Mouse (Mus musculus) embryo, embryonic 11.5 days (tissue): Measurements from ENCODE around the gene Cinp.

Experiments used
- DNase-seq: peaks from one replicate; pipeline ENCODE4 v3.0.0-alpha.2; 2012; ENCODE audit warnings: low read depth, low spot score

Gene Cinp

DNA sequence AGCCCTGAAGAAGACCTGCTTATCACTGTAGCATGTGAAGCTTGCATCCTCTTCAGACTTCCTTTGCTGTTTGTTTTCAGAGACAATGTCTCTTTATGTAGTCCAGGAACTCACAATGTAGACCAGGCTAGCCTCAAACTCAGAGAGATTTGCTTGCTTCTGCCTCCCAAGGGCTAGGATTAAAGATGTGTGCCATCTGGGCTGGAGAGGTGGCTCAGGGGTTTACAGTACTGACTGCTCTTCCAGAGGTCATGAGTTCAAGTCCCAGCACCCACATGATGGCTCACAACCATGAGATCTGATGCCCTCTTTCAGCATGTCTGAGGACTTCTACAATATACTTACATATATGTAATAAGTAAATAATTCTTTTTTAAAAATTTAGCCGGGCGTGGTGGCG lies 53.8 kb downstream of the Cinp start:
- DNase-seq = no peak

DNA sequence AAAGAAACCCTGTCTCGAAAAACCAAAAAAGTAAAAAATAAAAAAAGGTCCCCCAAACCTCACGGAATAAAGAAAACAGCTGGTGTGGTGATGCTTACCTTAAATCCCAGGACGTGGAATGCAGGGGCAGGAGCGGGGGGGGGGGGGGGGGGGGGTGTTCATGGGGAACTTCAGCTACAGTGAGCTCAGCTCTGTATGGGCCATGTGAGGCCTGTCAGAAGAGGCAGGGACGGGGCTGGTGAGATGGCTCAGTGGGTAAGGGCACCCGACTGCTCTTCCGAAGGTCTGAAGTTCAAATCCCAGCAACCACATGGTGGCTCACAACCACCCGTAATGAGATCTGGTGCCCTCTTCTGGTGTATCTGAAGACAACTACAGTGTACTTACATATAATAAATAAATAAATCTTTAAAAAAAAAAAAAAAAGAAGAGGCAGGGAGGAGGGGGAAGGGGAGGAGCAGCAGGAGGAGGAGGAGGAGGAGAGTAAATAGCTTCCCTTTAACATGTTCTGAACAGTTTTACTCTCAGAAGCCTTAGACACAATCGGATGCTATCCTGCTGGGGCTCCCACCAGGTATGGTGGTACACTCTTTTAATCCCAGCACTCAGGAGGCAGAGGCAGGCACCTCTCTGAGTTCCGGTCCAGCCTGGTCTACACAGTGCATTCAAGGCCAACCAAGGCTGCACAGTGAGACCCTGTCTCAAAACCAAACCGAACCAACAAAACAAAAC lies 58.5 kb downstream of the Cinp start:
- no peak for DNase-seq

DNA sequence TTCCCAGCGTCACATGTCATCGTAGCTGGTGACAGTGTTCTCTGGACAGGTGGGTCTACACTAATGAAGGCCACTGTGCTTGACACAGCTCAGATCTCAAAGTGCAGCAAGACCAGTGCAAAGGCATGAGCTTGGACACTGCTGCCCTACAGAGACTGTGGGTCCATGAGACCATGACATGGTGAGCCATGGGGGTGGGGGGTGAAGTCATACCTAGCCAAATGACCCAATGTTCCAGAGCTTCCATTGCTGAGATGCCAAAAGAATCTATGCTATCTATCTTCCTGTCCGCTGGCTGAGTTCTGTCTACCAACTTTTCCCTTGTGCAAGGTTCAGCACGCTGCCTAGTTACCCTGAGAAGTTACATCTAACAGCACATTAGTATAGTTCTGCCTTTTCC lies 60.0 kb downstream of the Cinp start:
- DNase-seq = no peak
